Mouse (Mus musculus): ENCODE measurements around the gene Rpl32. TPM values are rescaled to one million over a fixed set of nuclear protein-coding genes. Genes with fewer than 3 reads are reported as not detected.
A peak's percentile ranks its signal among the peaks of the same experiment; 100 is the strongest.
"Not testable (repeated sequence)": the region's sequence is repeated elsewhere in the genome, so short reads cannot be mapped to it uniquely, and the experiment has no call there.

Rpl32 gene
- polyA plus RNA-seq, 1 experiment: 1,894 TPM

GRCm38 (mm10) chr6:115830779-115831601, 22.4 kb upstream of the Rpl32 start:
- TF ChIP-seq CTCF (IDR thresholded peaks at IDR 0.05; ENCODE audit: control insufficient read depth, insufficient read depth, low read length) (no peak), POLR2A (IDR thresholded peaks at IDR 0.05; ENCODE audit: borderline replicate concordance, control insufficient read depth, low read depth, low read length) (no peak)
- 60% methylated on average over 6 of the region's 6 CpGs for WGBS
- Histone ChIP-seq H3K27ac (ENCODE audit: control insufficient read depth, insufficient read depth, low read depth, low read length, poor library complexity) (peak overlapping the region; percentile 8; the same call in 1 of the 2 replicates), H3K4me3 (replicated peaks; ENCODE audit: control insufficient read depth, low read depth, low read length) (no peak overlapping the region), H3K4me1 (ENCODE audit: control insufficient read depth, insufficient read depth, low read length) (no peaks in the 10 kb centered on the region)

- not testable (repeated sequence) for H3K4me3 ChIP-seq (replicated peaks; ENCODE audit: control insufficient read depth, low read depth, low read length); H3K4me1 ChIP-seq (ENCODE audit: control insufficient read depth, insufficient read depth, low read length); H3K27ac ChIP-seq (ENCODE audit: control insufficient read depth, insufficient read depth, low read depth, low read length, poor library complexity)
- TF ChIP-seq CTCF (IDR thresholded peaks at IDR 0.05; ENCODE audit: control insufficient read depth, insufficient read depth, low read length): peak; percentile 69
- WGBS: 4% methylated on average over 4 of the region's 11 CpGs
These were observed 15.4 kb upstream of the Rpl32 start for GRCm38 (mm10) chr6:115823850-115824464.

GRCm38 (mm10) chr6:115821216-115821993, 12.9 kb upstream of the Rpl32 start:
- 80% methylated on average over 8 of the region's 8 CpGs for WGBS
- no peak for TF ChIP-seq CTCF (IDR thresholded peaks at IDR 0.05; ENCODE audit: control insufficient read depth, insufficient read depth, low read length)
- no peak for TF ChIP-seq POLR2A (IDR thresholded peaks at IDR 0.05; ENCODE audit: borderline replicate concordance, control insufficient read depth, low read depth, low read length)
- Histone ChIP-seq H3K4me3 (replicated peaks; ENCODE audit: control insufficient read depth, low read depth, low read length) (no peak overlapping the region), H3K4me1 (ENCODE audit: control insufficient read depth, insufficient read depth, low read length) (peaks cover 1% of the 10 kb centered on the region; the same call in 1 of the 2 replicates), H3K27ac (ENCODE audit: control insufficient read depth, insufficient read depth, low read depth, low read length, poor library complexity) (no peak overlapping the region)

- Histone ChIP-seq H3K4me1 (ENCODE audit: control insufficient read depth, insufficient read depth, low read length) (no peaks in the 10 kb centered on the region; the same call in 1 of the 2 replicates), H3K27ac (ENCODE audit: control insufficient read depth, insufficient read depth, low read depth, low read length, poor library complexity) (no peak overlapping the region), H3K4me3 (replicated peaks; ENCODE audit: control insufficient read depth, low read depth, low read length) (no peak overlapping the region)
- TF ChIP-seq CTCF (IDR thresholded peaks at IDR 0.05; ENCODE audit: control insufficient read depth, insufficient read depth, low read length) (no peak), POLR2A (IDR thresholded peaks at IDR 0.05; ENCODE audit: borderline replicate concordance, control insufficient read depth, low read depth, low read length) (no peak)
- 87% methylated on average over 2 of the region's 2 CpGs for WGBS
These were observed 9.6 kb upstream of the Rpl32 start for GRCm38 (mm10) chr6:115818129-115818528.

GRCm38 (mm10) chr6:115815041-115815440, 6.5 kb upstream of the Rpl32 start:
- no peak for TF ChIP-seq CTCF (IDR thresholded peaks at IDR 0.05; ENCODE audit: control insufficient read depth, insufficient read depth, low read length)
- no peak for TF ChIP-seq POLR2A (IDR thresholded peaks at IDR 0.05; ENCODE audit: borderline replicate concordance, control insufficient read depth, low read depth, low read length)
- H3K4me1 ChIP-seq (ENCODE audit: control insufficient read depth, insufficient read depth, low read length): no peaks in the 10 kb centered on the region; the same call in 1 of the 2 replicates
- WGBS: 53% methylated on average over 4 of the region's 4 CpGs
- no peak overlapping the region for H3K4me3 ChIP-seq (replicated peaks; ENCODE audit: control insufficient read depth, low read depth, low read length)
- no peak overlapping the region for H3K27ac ChIP-seq (ENCODE audit: control insufficient read depth, insufficient read depth, low read depth, low read length, poor library complexity)

GRCm38 (mm10) chr6:115814104-115814503, 5.6 kb upstream of the Rpl32 start:
- H3K4me1 ChIP-seq (ENCODE audit: control insufficient read depth, insufficient read depth, low read length): no peaks in the 10 kb centered on the region; the same call in 1 of the 2 replicates
- H3K27ac ChIP-seq (ENCODE audit: control insufficient read depth, insufficient read depth, low read depth, low read length, poor library complexity): no peak overlapping the region
- WGBS: 17% methylated on average over 4 of the region's 4 CpGs
- no peak overlapping the region for H3K4me3 ChIP-seq (replicated peaks; ENCODE audit: control insufficient read depth, low read depth, low read length)
- TF ChIP-seq CTCF (IDR thresholded peaks at IDR 0.05; ENCODE audit: control insufficient read depth, insufficient read depth, low read length): peak; percentile 73
- no peak for TF ChIP-seq POLR2A (IDR thresholded peaks at IDR 0.05; ENCODE audit: borderline replicate concordance, control insufficient read depth, low read depth, low read length)

GRCm38 (mm10) chr6:115811606-115812005, 3.1 kb upstream of the Rpl32 start:
- no peak overlapping the region for H3K4me3 ChIP-seq (replicated peaks; ENCODE audit: control insufficient read depth, low read depth, low read length)
- 82% methylated on average over 8 of the region's 8 CpGs for WGBS
- TF ChIP-seq POLR2A (IDR thresholded peaks at IDR 0.05; ENCODE audit: borderline replicate concordance, control insufficient read depth, low read depth, low read length) (no peak), CTCF (IDR thresholded peaks at IDR 0.05; ENCODE audit: control insufficient read depth, insufficient read depth, low read length) (no peak)
- peaks cover 4% of the 10 kb centered on the region; the same call in 1 of the 2 replicates for H3K4me1 ChIP-seq (ENCODE audit: control insufficient read depth, insufficient read depth, low read length)
- no peak overlapping the region for H3K27ac ChIP-seq (ENCODE audit: control insufficient read depth, insufficient read depth, low read depth, low read length, poor library complexity)

GRCm38 (mm10) chr6:115808196-115808487, 405 bp downstream of the Rpl32 start:
- Histone ChIP-seq H3K27ac (ENCODE audit: control insufficient read depth, insufficient read depth, low read depth, low read length, poor library complexity) (peak overlapping the region; percentile 82), H3K4me1 (ENCODE audit: control insufficient read depth, insufficient read depth, low read length) (peaks cover 4% of the 10 kb centered on the region; the same call in 1 of the 2 replicates), H3K4me3 (replicated peaks; ENCODE audit: control insufficient read depth, low read depth, low read length) (peak overlapping the region; percentile 88)
- under 1% methylated on average over 22 of the region's 22 CpGs for WGBS
- TF ChIP-seq POLR2A (IDR thresholded peaks at IDR 0.05; ENCODE audit: borderline replicate concordance, control insufficient read depth, low read depth, low read length) (no peak), CTCF (IDR thresholded peaks at IDR 0.05; ENCODE audit: control insufficient read depth, insufficient read depth, low read length) (no peak)

Data from bone marrow, adult 2 months (tissue).